Mouse (Mus musculus) mature B cell (primary cell): ENCODE data around the gene Olfr1298.

ENCODE experiments used
- in situ Hi-C: fragments of 300-500 bp; cut with MboI; formaldehyde crosslinking; loops from 2 replicates; pipeline ENCODE4 v1.14.3; 2019

The Olfr1298 gene

DNA sequence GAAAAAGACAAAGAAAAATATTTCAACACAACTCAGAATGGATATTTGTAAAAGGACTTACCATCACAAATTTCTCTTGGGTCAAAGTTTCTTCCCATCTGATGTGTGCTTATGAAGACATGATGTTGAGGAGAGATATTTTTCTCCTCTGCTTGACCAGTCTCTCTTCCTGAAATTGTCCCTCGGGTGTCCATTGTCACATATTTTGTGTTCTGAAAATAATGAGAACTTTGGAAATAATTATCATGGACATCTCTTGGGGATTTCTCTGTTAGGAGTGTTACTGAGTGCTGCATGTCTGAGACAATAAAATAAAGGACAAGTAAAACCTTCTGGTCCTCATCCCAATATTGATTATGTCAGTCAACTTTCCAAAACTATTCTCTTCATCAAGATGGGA lies at the start of gene Olfr1298:
Gene Olfr1298, minus strand, starts transcription at position 101 of the 400 bp plus-strand sequence.
- in situ Hi-C loops = no loop called here

DNA sequence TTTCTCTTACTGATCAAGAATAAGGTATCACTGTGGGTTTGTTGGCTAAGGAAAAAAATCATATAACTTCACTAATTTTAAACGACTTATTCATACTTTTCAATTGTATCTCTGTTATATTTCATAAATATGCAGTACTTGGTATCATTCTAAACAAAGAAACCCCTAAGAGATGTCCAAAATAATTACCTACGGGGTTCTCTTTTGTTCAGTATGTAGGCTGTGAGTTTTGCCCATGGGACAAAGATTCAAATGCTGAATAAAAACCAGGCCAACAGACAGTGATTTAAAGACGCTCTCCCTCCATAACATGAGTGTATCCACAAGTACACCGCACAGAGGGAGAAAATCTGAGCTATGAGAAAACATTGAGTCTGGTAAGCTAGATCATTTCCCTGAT lies 12.1 kb upstream of the Olfr1298 start, which contains the start of gene Olfr1299:
Gene Olfr1299, plus strand, starts transcription at position 301 of the 400 bp plus-strand sequence.
- in situ Hi-C loops = no loop called here

- in situ Hi-C loops = no loop called here
Observed at GRCm38 (mm10) chr2:111626397-111626796, 22.6 kb downstream of the Olfr1298 start, which contains the start of gene Olfr1297. TSS of gene Olfr1297 (minus strand) at chr2:111626497.
